Mouse (Mus musculus) stomach, embryonic 15.5 days (tissue): ENCODE data around the gene Tnni3. TPM values are rescaled to one million over a fixed set of nuclear protein-coding genes. Genes with fewer than 3 reads are reported as not detected.
"Not testable (repeated sequence)": the region's sequence is repeated elsewhere in the genome, so short reads cannot be mapped to it uniquely, and the experiment has no call there.

Source experiments
- ATAC-seq: fragments of 200-750 bp; cut with Nextera tagmentation; 2 replicates; pipeline ENCODE4 v1.8.0; 2017; ENCODE audit warnings: low read depth, moderate number of reproducible peaks, moderate TSS enrichment; ENCODE audit not compliant: insufficient read depth, low FRiP score
- H3K27ac ChIP-seq: fragments of 300-500 bp; sonication (generic); 2 replicates; pipeline ENCODE4 v1.5.1; 2015; ENCODE audit warnings: mild to moderate bottlenecking, inconsistent platforms
- H3K27me3 ChIP-seq: fragments of 300-500 bp; sonication (generic); replicated peaks from 2 replicates; pipeline ENCODE4 v1.6.1; 2015; ENCODE audit warnings: inconsistent platforms
- H3K36me3 ChIP-seq: fragments of 300-500 bp; sonication (generic); 2 replicates; pipeline ENCODE4 v1.6.1; 2015; ENCODE audit warnings: inconsistent platforms
- H3K4me1 ChIP-seq: fragments of 300-500 bp; sonication (generic); 2 replicates; pipeline ENCODE4 v1.6.1; 2015; ENCODE audit warnings: inconsistent platforms
- H3K4me2 ChIP-seq: fragments of 300-500 bp; sonication (generic); 2 replicates; pipeline ENCODE4 v1.6.1; 2015; ENCODE audit warnings: mild to moderate bottlenecking, inconsistent platforms
- H3K4me3 ChIP-seq: fragments of 300-500 bp; sonication (generic); replicated peaks from 2 replicates; pipeline ENCODE4 v1.5.1; 2015; ENCODE audit warnings: inconsistent platforms
- H3K9ac ChIP-seq: fragments of 300-500 bp; sonication (generic); 2 replicates; pipeline ENCODE4 v1.6.1; 2015; ENCODE audit warnings: inconsistent platforms
- H3K9me3 ChIP-seq: fragments of 300-500 bp; sonication (generic); 2 replicates; pipeline ENCODE4 v1.6.1; 2016; ENCODE audit warnings: inconsistent platforms
- WGBS: fragments of 180-500 bp; shearing (Covaris S2); methylation state at CpG from one replicate; pipeline ENCODE4 v1.1.7; 2015; 5-methylcytosine and 5-hydroxymethylcytosine counted together
- polyA plus RNA-seq: library from polyadenylated mRNA; unstranded; fragments of >200 nt; fragmentation: Nextera tagmentation; extraction: Ambion mirVana; gene quantifications from 2 replicates; pipeline ENCODE4 v1.2.1, GENCODE M21; 2015

The Tnni3 gene
- 5.4 and 6.4 TPM in 2 replicates for polyA plus RNA-seq

DNA sequence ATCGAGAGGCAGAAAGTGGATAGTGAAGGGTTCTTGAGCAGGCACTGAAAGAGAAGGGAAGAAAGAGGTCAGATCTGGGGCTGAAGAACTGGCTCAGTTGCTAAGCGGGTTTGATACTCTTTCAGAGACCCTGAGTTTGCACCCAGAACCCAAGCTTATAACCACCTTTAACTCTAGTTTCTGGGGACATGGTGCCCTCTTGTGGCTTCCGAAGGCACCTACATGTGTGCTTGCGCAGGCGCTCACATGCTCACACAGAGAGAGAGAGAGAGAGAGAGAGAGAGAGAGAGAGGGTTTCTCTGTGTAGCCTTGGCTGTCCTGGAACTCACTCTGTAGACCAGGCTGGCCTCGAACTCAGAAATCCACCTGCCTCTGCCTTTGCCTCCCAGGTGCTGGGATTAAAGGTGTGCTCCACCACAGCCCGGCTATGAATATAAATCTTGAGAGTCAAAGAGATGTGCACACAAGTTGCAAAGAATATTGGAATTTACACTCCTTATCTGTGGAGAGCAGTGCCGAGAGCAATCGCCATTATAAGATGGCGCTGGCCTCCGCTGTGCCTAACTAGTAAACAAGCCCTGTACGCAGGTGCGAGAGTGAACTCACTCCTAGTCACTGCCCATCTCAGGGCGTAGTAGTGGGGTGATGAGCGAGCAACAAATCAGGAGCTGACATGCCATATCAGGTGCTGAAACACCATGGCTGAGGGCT, at the start of gene Tnni3:
Gene Tnni3 (minus strand): TSS at position 18 of the 711 bp plus-strand sequence.
- not testable (repeated sequence) for H3K9me3 ChIP-seq, H3K9ac ChIP-seq, H3K4me2 ChIP-seq, H3K4me3 ChIP-seq, H3K27ac ChIP-seq, H3K27me3 ChIP-seq, ATAC-seq, H3K36me3 ChIP-seq
- peaks cover 12% of the 10 kb centered on the region; the same call in 1 of the 2 replicates for H3K4me1 ChIP-seq
- WGBS, result 66% methylated on average over 15 of the region's 15 CpGs

DNA sequence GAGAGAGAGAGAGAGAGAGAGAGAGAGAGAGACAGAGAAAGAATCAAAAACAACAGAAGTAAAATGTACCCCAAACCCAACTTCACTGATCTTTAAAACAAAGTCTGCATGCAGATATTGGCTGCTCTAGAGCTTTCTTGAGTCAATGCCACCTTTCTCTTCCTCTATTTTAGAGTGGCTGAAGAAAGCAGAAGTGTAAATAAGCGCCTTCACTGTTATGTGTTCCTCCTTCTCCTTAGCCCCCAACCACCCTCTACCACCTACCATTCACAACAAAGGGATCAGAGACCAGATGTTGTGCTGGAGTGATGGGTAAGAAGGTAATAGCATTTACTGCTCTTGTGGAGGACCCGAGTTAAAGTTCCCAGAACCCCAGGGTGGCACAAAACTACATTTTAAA, 48.3 kb upstream of the Tnni3 start:
- not testable (repeated sequence) for H3K9me3 ChIP-seq, H3K4me3 ChIP-seq, H3K4me1 ChIP-seq, H3K27me3 ChIP-seq, H3K36me3 ChIP-seq, H3K27ac ChIP-seq, H3K9ac ChIP-seq, H3K4me2 ChIP-seq, ATAC-seq
- WGBS, result 82% methylated on average over 2 of the region's 2 CpGs

DNA sequence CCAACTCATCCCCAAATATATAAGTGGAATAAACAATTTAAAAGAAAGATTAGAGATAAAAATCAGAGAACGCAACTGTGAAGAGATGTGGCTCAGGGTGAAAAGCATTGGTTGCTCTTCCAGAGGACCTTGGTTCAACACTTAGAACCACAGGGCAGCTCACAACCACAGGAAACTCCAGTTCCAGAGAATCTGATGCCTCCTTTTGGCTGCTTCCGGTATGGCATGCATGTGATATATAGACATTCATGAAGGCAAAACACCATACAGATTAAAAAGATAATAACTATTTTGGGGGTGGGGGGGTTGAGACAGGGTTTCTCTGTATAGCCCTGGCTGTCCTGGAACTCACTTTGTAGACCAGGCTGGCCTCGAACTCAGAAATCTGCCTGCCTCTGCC, 38.6 kb upstream of the Tnni3 start:
- no peaks in the 10 kb centered on the region for H3K4me1 ChIP-seq
- no peak overlapping the region for H3K4me3 ChIP-seq
- no peak overlapping the region for H3K4me2 ChIP-seq
- no peaks in the 10 kb centered on the region for H3K9me3 ChIP-seq
- ATAC-seq, result no peak
- WGBS, result 93% methylated on average over 3 of the region's 3 CpGs
- H3K27ac ChIP-seq, result no peak overlapping the region
- no peaks in the 10 kb centered on the region for H3K27me3 ChIP-seq
- H3K9ac ChIP-seq, result no peak overlapping the region
- H3K36me3 ChIP-seq, result no peaks in the 10 kb centered on the region

DNA sequence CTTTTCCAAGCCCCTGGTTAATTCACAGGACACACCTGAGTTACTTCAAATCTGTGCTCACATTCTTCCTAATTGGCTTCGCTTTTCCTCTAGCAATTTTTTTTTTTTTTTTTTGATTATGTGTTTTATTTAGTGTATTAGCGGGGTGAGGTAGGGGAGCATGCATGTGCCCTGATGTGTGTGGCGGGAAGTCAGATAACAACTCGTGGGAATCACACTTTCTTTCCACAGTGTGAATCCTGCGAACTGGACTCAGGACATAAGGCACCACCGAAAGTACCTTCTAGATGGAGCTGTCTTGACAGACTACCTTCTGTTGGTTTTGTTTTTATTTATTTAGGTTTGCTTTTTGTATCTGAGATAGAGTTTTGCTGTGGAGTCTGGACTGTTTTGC, 33.1 kb upstream of the Tnni3 start:
- Histone ChIP-seq H3K4me3 (no peak overlapping the region), H3K27ac (no peak overlapping the region), H3K9ac (no peak overlapping the region), H3K9me3 (no peaks in the 10 kb centered on the region), H3K4me2 (no peak overlapping the region), H3K4me1 (no peaks in the 10 kb centered on the region), H3K36me3 (no peaks in the 10 kb centered on the region), H3K27me3 (no peaks in the 10 kb centered on the region)
- WGBS, result 64% methylated on average over 6 of the region's 6 CpGs
- no peak for ATAC-seq

- ATAC-seq, result peak; percentile 85
- Histone ChIP-seq H3K9me3 (no peaks in the 10 kb centered on the region), H3K27ac (no peak overlapping the region), H3K4me2 (no peak overlapping the region), H3K36me3 (no peaks in the 10 kb centered on the region), H3K27me3 (no peaks in the 10 kb centered on the region), H3K4me1 (no peaks in the 10 kb centered on the region), H3K4me3 (no peak overlapping the region), H3K9ac (no peak overlapping the region)
- 21% methylated on average over 15 of the region's 15 CpGs for WGBS
These were observed 32.5 kb upstream of the Tnni3 start for GRCm38 (mm10) chr7:4556256-4557166.

DNA sequence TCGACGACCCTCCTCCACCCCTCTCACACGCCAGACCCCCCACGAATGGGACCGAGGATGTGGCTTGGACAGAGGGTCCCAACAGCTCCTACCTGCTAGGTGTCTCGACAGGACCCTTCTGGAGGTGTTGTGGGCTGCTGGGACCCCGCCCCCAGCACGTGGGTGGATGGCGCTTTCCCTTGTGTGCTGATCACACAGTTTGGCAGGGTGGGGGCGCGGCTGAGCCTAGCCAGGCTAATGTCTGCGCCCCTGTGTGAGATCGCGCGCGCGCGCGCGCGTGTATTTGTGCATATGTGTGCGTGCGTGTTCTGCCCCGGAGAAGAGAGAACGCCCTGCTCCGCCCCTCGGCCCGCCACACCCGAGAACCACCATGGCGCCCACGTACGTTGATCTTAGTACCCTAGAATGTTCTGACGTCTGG, 23.2 kb upstream of the Tnni3 start, which contains the start of gene Syt5:
Gene Syt5 (minus strand): TSS at position 321 of the 421 bp plus-strand sequence.
- no peaks in the 10 kb centered on the region for H3K9me3 ChIP-seq
- H3K9ac ChIP-seq, result no peak within 1 kb of the TSS
- no peak within 1 kb of the TSS for H3K27ac ChIP-seq
- H3K4me3 ChIP-seq, result peak within 1 kb of the TSS; percentile 32
- H3K4me2 ChIP-seq, result peak within 1 kb of the TSS; percentile 79
- H3K27me3 ChIP-seq, result 0 out of 2 replicates have a peak, but pooled peaks cover 4% of the 10 kb centered on the region
- H3K4me1 ChIP-seq, result peaks cover 5% of the 10 kb centered on the region; the same call in 1 of the 2 replicates
- peak; percentile 59; the same call in 1 of the 2 replicates for ATAC-seq
- WGBS, result 4% methylated on average over 32 of the region's 33 CpGs
- no peaks in the 10 kb centered on the region for H3K36me3 ChIP-seq

DNA sequence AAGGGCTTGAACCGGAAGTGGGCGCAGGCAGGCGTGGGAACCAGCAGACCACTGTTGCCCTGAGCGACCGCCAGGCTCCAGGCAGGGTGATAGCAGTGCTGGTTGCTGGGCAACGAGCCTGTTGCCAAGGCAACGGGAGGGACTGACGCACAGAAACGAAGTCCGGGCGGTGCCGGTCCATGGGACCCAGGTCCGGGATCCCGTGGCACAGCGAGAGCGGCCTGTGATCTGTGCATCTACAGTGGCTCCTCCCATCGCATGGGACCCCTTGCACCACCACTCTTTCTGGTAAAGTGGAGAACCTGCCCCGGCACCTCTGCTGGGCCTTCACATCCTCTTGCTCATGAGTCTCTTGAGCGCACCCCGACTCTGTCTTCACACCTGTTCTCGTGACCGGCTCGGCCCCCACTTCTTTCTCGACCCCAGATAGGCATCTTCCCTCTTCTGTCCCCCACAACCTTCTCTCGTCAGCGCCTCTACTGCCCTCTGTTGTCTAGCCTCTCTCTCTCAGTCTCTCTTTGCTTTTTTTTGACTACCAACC, 22.6 kb upstream of the Tnni3 start:
- Histone ChIP-seq H3K9ac (no peak overlapping the region), H3K27ac (no peak overlapping the region), H3K27me3 (0 out of 2 replicates have a peak, but pooled peaks cover 4% of the 10 kb centered on the region), H3K4me1 (peaks cover 5% of the 10 kb centered on the region; the same call in 1 of the 2 replicates), H3K4me3 (peak overlapping the region; percentile 32), H3K36me3 (no peaks in the 10 kb centered on the region), H3K4me2 (peak overlapping the region; percentile 79), H3K9me3 (no peaks in the 10 kb centered on the region)
- WGBS, result 3% methylated on average over 26 of the region's 26 CpGs
- peak; percentile 63; the same call in 1 of the 2 replicates for ATAC-seq

DNA sequence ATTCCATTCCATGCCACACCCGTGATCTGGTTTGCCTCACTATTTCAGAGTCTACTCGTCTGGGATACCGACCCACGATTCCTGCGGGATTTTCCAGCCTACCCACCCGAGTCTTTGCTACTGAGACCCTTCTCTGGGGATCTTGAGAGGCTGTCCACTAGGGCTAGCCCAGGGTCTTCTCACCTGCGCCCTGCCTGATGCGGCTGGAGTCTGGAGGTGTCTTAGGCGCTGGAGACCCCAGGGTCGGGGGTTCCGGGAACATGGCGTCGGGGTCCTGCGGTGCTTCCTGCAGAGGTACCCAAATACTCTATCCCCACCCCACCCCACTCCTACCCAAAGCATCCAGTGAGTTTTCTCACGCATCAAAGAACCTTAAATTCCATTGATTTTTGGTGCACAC, 22.0 kb upstream of the Tnni3 start:
- Histone ChIP-seq H3K36me3 (no peaks in the 10 kb centered on the region), H3K27me3 (0 out of 2 replicates have a peak, but pooled peaks cover 4% of the 10 kb centered on the region), H3K4me3 (no peak overlapping the region), H3K4me2 (peak overlapping the region; percentile 79; the same call in 1 of the 2 replicates), H3K4me1 (peaks cover 5% of the 10 kb centered on the region; the same call in 1 of the 2 replicates), H3K27ac (no peak overlapping the region), H3K9ac (no peak overlapping the region), H3K9me3 (no peaks in the 10 kb centered on the region)
- WGBS, result 71% methylated on average over 15 of the region's 15 CpGs
- ATAC-seq, result no peak

- H3K9me3 ChIP-seq, result no peaks in the 10 kb centered on the region
- no peak overlapping the region for H3K4me2 ChIP-seq
- no peaks in the 10 kb centered on the region for H3K36me3 ChIP-seq
- WGBS, result 35% methylated on average over 17 of the region's 17 CpGs
- no peak overlapping the region for H3K27ac ChIP-seq
- H3K4me1 ChIP-seq, result 0 out of 2 replicates have a peak, but pooled peaks cover under 1% of the 10 kb centered on the region
- H3K27me3 ChIP-seq, result 0 out of 2 replicates have a peak, but pooled peaks cover 4% of the 10 kb centered on the region
- no peak overlapping the region for H3K9ac ChIP-seq
- H3K4me3 ChIP-seq, result no peak overlapping the region
- ATAC-seq, result no peak
These were observed 18.0 kb upstream of the Tnni3 start for GRCm38 (mm10) chr7:4542013-4542412.

GRCm38 (mm10) chr7:4541344-4541743, 17.3 kb upstream of the Tnni3 start:
- Histone ChIP-seq H3K9ac (no peak overlapping the region), H3K9me3 (no peaks in the 10 kb centered on the region), H3K4me3 (no peak overlapping the region), H3K4me2 (no peak overlapping the region), H3K36me3 (no peaks in the 10 kb centered on the region), H3K27me3 (0 out of 2 replicates have a peak, but pooled peaks cover under 1% of the 10 kb centered on the region), H3K4me1 (no peaks in the 10 kb centered on the region), H3K27ac (no peak overlapping the region)
- no peak for ATAC-seq
- 66% methylated on average over 5 of the region's 5 CpGs for WGBS

- no peaks in the 10 kb centered on the region for H3K9me3 ChIP-seq
- no peak overlapping the region for H3K4me2 ChIP-seq
- 79% methylated on average over 2 of the region's 2 CpGs for WGBS
- ATAC-seq, result no peak
- H3K9ac ChIP-seq, result no peak overlapping the region
- no peaks in the 10 kb centered on the region for H3K36me3 ChIP-seq
- no peaks in the 10 kb centered on the region for H3K27me3 ChIP-seq
- no peak overlapping the region for H3K27ac ChIP-seq
- no peak overlapping the region for H3K4me3 ChIP-seq
- no peaks in the 10 kb centered on the region for H3K4me1 ChIP-seq
These were observed 15.0 kb upstream of the Tnni3 start for GRCm38 (mm10) chr7:4539019-4539418.
